Mouse (Mus musculus): ENCODE results near the gene S1pr3. TPM values are rescaled to one million over a fixed set of nuclear protein-coding genes. Genes with fewer than 3 reads are reported as not detected.
A peak's percentile ranks its signal among the peaks of the same experiment; 100 is the strongest.

The S1pr3 gene
- polyA plus RNA-seq, 1 experiment: 19.9 TPM

DNA sequence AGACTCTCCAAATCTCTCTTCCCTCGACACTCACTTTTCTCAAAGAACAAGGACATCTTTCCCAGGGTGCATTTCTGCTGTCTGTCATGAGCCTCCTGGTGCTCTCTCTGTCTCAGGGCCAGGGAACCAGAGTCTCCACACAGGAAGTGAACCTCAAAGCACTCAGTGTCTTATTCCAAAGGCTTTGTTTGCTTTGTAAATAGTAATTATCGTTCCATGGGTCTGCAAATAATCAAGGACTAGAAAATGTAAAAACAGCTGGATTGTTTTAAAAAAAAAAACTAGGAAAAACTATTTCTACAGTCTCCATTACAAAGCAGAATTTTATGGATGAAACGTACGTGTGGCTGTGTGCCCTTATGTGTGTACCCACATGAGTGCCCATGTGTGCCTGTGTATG is 18.0 kb upstream of the S1pr3 start:
- DNase-seq (ENCODE audit: low read depth in 1 of 2, low spot score in 2 of 2): no peak
- Histone ChIP-seq H3K27me3 (ENCODE audit: control insufficient read depth, insufficient read depth, low read length) (no peaks in the 10 kb centered on the region), H3K4me3 (ENCODE audit: extremely low read depth, insufficient read depth, insufficient read length) (no peak overlapping the region), H3K36me3 (ENCODE audit: control insufficient read depth, insufficient read depth, low read length) (no peaks in the 10 kb centered on the region), H3K27ac (ENCODE audit: insufficient read depth, low read length) (no peak overlapping the region), H3K4me1 (ENCODE audit: control insufficient read depth, insufficient read depth, insufficient read length) (peaks cover 20% of the 10 kb centered on the region; the same call in 1 of the 2 replicates)
- 84% methylated on average over 4 of the region's 4 CpGs for WGBS
- TF ChIP-seq POLR2A (IDR thresholded peaks at IDR 0.05; ENCODE audit: low read depth, low read length): no peak
- TF ChIP-seq CTCF (IDR thresholded peaks at IDR 0.05; ENCODE audit: extremely low read depth, insufficient read depth, insufficient read length, insufficient replicate concordance): no peak

DNA sequence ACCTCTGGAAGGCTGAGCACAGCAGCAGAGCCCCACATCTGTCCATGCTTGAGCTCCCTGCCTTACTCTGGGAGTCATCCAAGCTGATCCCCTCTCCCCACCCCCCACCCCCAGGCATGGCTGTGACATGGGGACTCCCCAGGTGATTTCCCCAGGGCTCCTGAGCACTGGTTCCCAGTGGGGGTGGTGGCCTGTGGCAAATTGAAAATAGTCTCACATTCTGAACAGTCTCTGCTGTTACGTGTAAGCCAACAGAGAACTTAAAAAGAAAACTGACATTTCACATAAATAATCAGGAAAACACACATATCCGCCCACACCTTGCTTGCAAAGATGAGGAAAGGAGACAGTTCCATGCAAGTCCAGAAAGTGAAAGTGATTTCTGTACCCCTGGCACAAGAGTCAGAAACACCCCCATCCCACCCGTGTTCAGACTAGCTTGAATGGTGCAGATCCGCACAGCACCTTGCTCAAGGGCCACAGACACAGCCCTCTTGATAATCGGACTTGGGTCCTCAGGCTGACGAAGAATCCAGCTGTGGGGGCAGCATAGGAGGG is 17.0 kb upstream of the S1pr3 start:
- TF ChIP-seq CTCF (IDR thresholded peaks at IDR 0.05; ENCODE audit: extremely low read depth, insufficient read depth, insufficient read length, insufficient replicate concordance) (no peak), POLR2A (IDR thresholded peaks at IDR 0.05; ENCODE audit: low read depth, low read length) (no peak)
- H3K4me3 ChIP-seq (ENCODE audit: extremely low read depth, insufficient read depth, insufficient read length): no peak overlapping the region
- no peaks in the 10 kb centered on the region for H3K36me3 ChIP-seq (ENCODE audit: control insufficient read depth, insufficient read depth, low read length)
- 42% methylated on average over 6 of the region's 6 CpGs for WGBS
- DNase-seq (ENCODE audit: low read depth in 1 of 2, low spot score in 2 of 2): peak in 1 of 2 experiments; percentile 36
- H3K27me3 ChIP-seq (ENCODE audit: control insufficient read depth, insufficient read depth, low read length): no peaks in the 10 kb centered on the region
- H3K27ac ChIP-seq (ENCODE audit: insufficient read depth, low read length): peak overlapping the region; percentile 17; the same call in 1 of the 2 replicates
- peaks cover 26% of the 10 kb centered on the region; the same call in 1 of the 2 replicates for H3K4me1 ChIP-seq (ENCODE audit: control insufficient read depth, insufficient read depth, insufficient read length)

DNA sequence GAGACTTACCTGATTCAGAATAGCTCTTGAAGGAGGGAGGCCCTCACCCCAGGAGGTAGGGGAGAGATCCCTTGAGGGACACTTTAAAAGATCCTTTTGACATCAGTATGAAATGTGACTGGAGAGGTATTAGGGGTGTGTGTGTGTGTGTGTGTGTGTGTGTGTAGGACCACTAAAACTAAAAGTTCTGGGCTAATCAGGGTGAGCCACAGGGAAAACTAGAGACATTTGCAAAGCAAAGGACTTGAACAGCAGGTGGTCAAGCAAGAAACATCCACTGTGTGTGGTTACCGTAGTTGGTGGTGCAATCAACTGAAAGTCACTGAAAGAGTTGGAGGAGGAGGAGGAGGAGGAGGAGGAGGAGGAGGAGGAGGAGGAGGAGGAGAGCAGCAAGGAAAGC is 16.2 kb upstream of the S1pr3 start:
- TF ChIP-seq CTCF (IDR thresholded peaks at IDR 0.05; ENCODE audit: extremely low read depth, insufficient read depth, insufficient read length, insufficient replicate concordance) (no peak), POLR2A (IDR thresholded peaks at IDR 0.05; ENCODE audit: low read depth, low read length) (no peak)
- WGBS: 20% methylated on average over 1 of the region's 1 CpGs

DNA sequence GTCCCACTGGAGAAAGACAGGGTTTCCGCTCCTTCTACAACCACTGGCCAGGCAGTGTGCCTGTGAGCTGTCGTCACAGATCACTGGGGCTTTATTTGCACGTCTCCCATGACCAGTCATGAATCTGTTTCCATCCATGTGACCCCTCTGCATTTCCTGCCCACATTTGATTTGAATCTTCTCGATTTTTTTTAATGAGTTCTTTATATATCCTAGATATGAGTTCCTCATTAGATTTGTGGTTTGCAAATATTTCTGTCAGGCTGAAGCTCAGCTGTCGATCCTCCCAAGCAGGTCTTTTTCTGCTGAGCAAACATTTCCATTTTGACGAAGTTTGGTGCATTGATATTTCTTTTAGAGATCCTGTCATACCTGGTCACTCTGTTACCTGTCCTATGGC is 10.6 kb upstream of the S1pr3 start:
- Histone ChIP-seq H3K4me3 (ENCODE audit: extremely low read depth, insufficient read depth, insufficient read length) (no peak overlapping the region), H3K4me1 (ENCODE audit: control insufficient read depth, insufficient read depth, insufficient read length) (peaks cover 39% of the 10 kb centered on the region; the same call in 1 of the 2 replicates), H3K27me3 (ENCODE audit: control insufficient read depth, insufficient read depth, low read length) (no peaks in the 10 kb centered on the region), H3K27ac (ENCODE audit: insufficient read depth, low read length) (peak overlapping the region; percentile 41), H3K36me3 (ENCODE audit: control insufficient read depth, insufficient read depth, low read length) (no peaks in the 10 kb centered on the region)
- TF ChIP-seq POLR2A (IDR thresholded peaks at IDR 0.05; ENCODE audit: low read depth, low read length) (no peak), CTCF (IDR thresholded peaks at IDR 0.05; ENCODE audit: extremely low read depth, insufficient read depth, insufficient read length, insufficient replicate concordance) (no peak)
- peak; percentile 55 to 87 for DNase-seq (ENCODE audit: low read depth in 1 of 2, low spot score in 2 of 2)
- 16% methylated on average over 6 of the region's 6 CpGs for WGBS

More for the DNA sequence above, 16.2 kb upstream of the S1pr3 start:
- DNase-seq (ENCODE audit: low read depth in 1 of 2, low spot score in 2 of 2): no peak
- Histone ChIP-seq H3K27ac (ENCODE audit: insufficient read depth, low read length) (no peak overlapping the region), H3K4me3 (ENCODE audit: extremely low read depth, insufficient read depth, insufficient read length) (no peak overlapping the region), H3K4me1 (ENCODE audit: control insufficient read depth, insufficient read depth, insufficient read length) (peaks cover 31% of the 10 kb centered on the region; the same call in 1 of the 2 replicates), H3K36me3 (ENCODE audit: control insufficient read depth, insufficient read depth, low read length) (no peaks in the 10 kb centered on the region), H3K27me3 (ENCODE audit: control insufficient read depth, insufficient read depth, low read length) (no peaks in the 10 kb centered on the region)

GRCm38 (mm10) chr13:51399562-51399961 is 8.9 kb upstream of the S1pr3 start:
- Histone ChIP-seq H3K4me1 (ENCODE audit: control insufficient read depth, insufficient read depth, insufficient read length) (peaks cover 42% of the 10 kb centered on the region; the same call in 1 of the 2 replicates), H3K36me3 (ENCODE audit: control insufficient read depth, insufficient read depth, low read length) (no peaks in the 10 kb centered on the region), H3K4me3 (ENCODE audit: extremely low read depth, insufficient read depth, insufficient read length) (no peak overlapping the region), H3K27ac (ENCODE audit: insufficient read depth, low read length) (peak overlapping the region; percentile 68; the same call in 1 of the 2 replicates), H3K27me3 (ENCODE audit: control insufficient read depth, insufficient read depth, low read length) (no peaks in the 10 kb centered on the region)
- TF ChIP-seq CTCF (IDR thresholded peaks at IDR 0.05; ENCODE audit: extremely low read depth, insufficient read depth, insufficient read length, insufficient replicate concordance): no peak
- no peak for TF ChIP-seq POLR2A (IDR thresholded peaks at IDR 0.05; ENCODE audit: low read depth, low read length)
- DNase-seq (ENCODE audit: low read depth in 1 of 2, low spot score in 2 of 2): no peak
- 83% methylated on average over 3 of the region's 3 CpGs for WGBS

DNA sequence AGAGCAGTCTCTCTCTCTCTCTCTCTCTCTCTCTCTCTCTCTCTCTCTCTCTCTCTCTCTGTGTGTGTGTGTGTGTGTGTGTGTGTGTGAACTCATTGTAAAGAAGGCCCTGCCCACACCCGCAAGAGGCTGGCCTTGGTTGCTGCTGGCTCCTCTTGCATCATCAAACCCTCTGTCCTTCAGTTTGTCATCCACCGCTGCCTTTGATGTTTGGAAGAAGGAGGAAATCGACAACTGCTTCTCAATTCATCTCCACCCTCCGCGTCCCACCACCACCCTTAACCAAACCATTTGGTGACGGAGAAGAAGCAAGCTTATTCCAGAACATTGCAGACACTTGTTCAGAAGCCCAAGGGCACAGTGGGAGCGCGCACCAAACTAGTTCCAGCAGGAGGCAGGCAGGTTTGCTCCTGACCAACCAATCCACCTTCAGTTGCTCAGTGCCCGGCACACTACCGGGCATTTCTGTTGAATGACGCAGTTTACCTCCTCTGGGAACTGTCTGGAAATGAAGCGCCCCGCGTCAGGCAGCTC is 8.2 kb upstream of the S1pr3 start:
- Histone ChIP-seq H3K4me3 (ENCODE audit: extremely low read depth, insufficient read depth, insufficient read length) (peak overlapping the region; percentile 45; the same call in 1 of the 2 replicates), H3K4me1 (ENCODE audit: control insufficient read depth, insufficient read depth, insufficient read length) (peaks cover 44% of the 10 kb centered on the region; the same call in 1 of the 2 replicates), H3K27ac (ENCODE audit: insufficient read depth, low read length) (peak overlapping the region; percentile 68), H3K36me3 (ENCODE audit: control insufficient read depth, insufficient read depth, low read length) (no peaks in the 10 kb centered on the region), H3K27me3 (ENCODE audit: control insufficient read depth, insufficient read depth, low read length) (no peaks in the 10 kb centered on the region)
- no peak for DNase-seq (ENCODE audit: low read depth in 1 of 2, low spot score in 2 of 2)
- 22% methylated on average over 14 of the region's 14 CpGs for WGBS
- TF ChIP-seq CTCF (IDR thresholded peaks at IDR 0.05; ENCODE audit: extremely low read depth, insufficient read depth, insufficient read length, insufficient replicate concordance): no peak
- TF ChIP-seq POLR2A (IDR thresholded peaks at IDR 0.05; ENCODE audit: low read depth, low read length): no peak
